Mouse (Mus musculus) embryonic fibroblast, embryonic 13.5 days (primary cell): Measurements from ENCODE around the gene Ushbp1.

ENCODE experiments used
- CTCF ChIP-seq: IDR thresholded peaks from 2 replicates; pipeline ENCODE4 v1.5.1; 2011; ENCODE audit warnings: mild to moderate bottlenecking, control low read depth, low read length, moderate library complexity, borderline replicate concordance; ENCODE audit not compliant: insufficient read depth
- POLR2A ChIP-seq: IDR thresholded peaks from 2 replicates; pipeline ENCODE4 v1.6.1; 2011; ENCODE audit warnings: low read depth, mild to moderate bottlenecking, control low read depth, low read length, moderate library complexity

- TF ChIP-seq CTCF: no peak
- TF ChIP-seq POLR2A: no peak
These were observed 11.7 kb downstream of the Ushbp1 start for GRCm38 (mm10) chr8:71383860-71384259.
